Mouse (Mus musculus) CH12.LX (cell line): ENCODE measurements at regions not wholly inside any gene's neighbourhood (a gene's known extent, or its start where the extent isn't known, plus 50 kb on each side); places are given as distances from the start of the nearest gene placed in this dataset.

Source experiments
- DNase-seq: peaks from one replicate; pipeline ENCODE4 v3.0.0-alpha.2; 2013; ENCODE audit errors: extremely low read depth
- H3K27ac ChIP-seq: 2 replicates; pipeline ENCODE4 v1.5.1; 2012; ENCODE audit warnings: low read depth, mild to moderate bottlenecking, control low read depth, moderate library complexity; ENCODE audit not compliant: insufficient read depth
- H3K27me3 ChIP-seq: replicated peaks from 2 replicates; pipeline ENCODE3; 2012; ENCODE audit warnings: inconsistent platforms
- H3K36me3 ChIP-seq, 2 experiments: replicated peaks in 1 of 2; 2 replicates each; pipeline versions ENCODE3 to v1.6.1; 2012; ENCODE audit warnings: inconsistent platforms in 1 of 2, low read length in 1 of 2, mild to moderate bottlenecking in 1 of 2, mixed read lengths in 1 of 2, moderate library complexity in 1 of 2; ENCODE audit not compliant: control insufficient read depth in 1 of 2, insufficient read depth in 1 of 2
- H3K4me1 ChIP-seq, 2 experiments: 2 replicates each; pipeline ENCODE4 v1.6.1; 2012; ENCODE audit warnings: inconsistent platforms in 1 of 2, moderate library complexity in 1 of 2; ENCODE audit not compliant: insufficient read depth in 2 of 2, control insufficient read depth in 1 of 2
- H3K4me2 ChIP-seq: 2 replicates; pipeline ENCODE4 v1.6.1; 2012; ENCODE audit warnings: low read depth, mild to moderate bottlenecking, control low read depth; ENCODE audit not compliant: poor library complexity, insufficient read depth, severe bottlenecking
- H3K4me3 ChIP-seq, 3 experiments: fragments of 150-350 bp in 1 of 3; sonication (generic) in 1 of 3; replicated peaks in 1 of 3; 2 replicates each; pipeline versions ENCODE3 to v1.5.1; 2011 to 2012; ENCODE audit warnings: low read depth in 2 of 3, low read length in 2 of 3, mild to moderate bottlenecking in 2 of 3, moderate library complexity in 2 of 3, control low read depth in 1 of 3, improper control_type of control experiment in 1 of 3, inconsistent platforms in 1 of 3, mixed read lengths in 1 of 3; ENCODE audit not compliant: poor library complexity in 1 of 3
- H3K79me2 ChIP-seq: replicated peaks from 2 replicates; pipeline ENCODE4 v1.6.1; 2012; ENCODE audit warnings: mild to moderate bottlenecking, moderate library complexity; ENCODE audit not compliant: control insufficient read depth, poor library complexity, insufficient read depth, severe bottlenecking; ENCODE audit errors: extremely low read depth
- H3K9ac ChIP-seq: 2 replicates; pipeline ENCODE4 v1.6.1; 2012; ENCODE audit warnings: low read depth, mild to moderate bottlenecking, control low read depth, moderate library complexity; ENCODE audit not compliant: insufficient read depth
- H3K9me3 ChIP-seq: replicated peaks from 2 replicates; pipeline ENCODE3; 2012; ENCODE audit warnings: low read length, inconsistent platforms, mixed read lengths
- CHD2 ChIP-seq: IDR thresholded peaks from 2 replicates; pipeline ENCODE4 v1.6.1; 2011; ENCODE audit warnings: low read length, improper control_type of control experiment
- CTCF ChIP-seq, 2 experiments: IDR thresholded peaks in 1 of 2; conservative IDR thresholded peaks in 1 of 2; 2 replicates each; pipeline ENCODE4 v1.5.1; 2011 to 2012; ENCODE audit warnings: low read depth in 2 of 2, low read length in 2 of 2, improper control_type of control experiment in 1 of 2, inconsistent platforms in 1 of 2, mild to moderate bottlenecking in 1 of 2, moderate library complexity in 1 of 2
- ELF1 ChIP-seq: IDR thresholded peaks from 2 replicates; pipeline ENCODE4 v1.6.1; 2014; ENCODE audit warnings: low read depth, mild to moderate bottlenecking, inconsistent platforms, low read length, improper control_type of control experiment
- EP300 ChIP-seq: IDR thresholded peaks from 2 replicates; pipeline ENCODE4 v1.6.1; 2011; ENCODE audit warnings: low read length, improper control_type of control experiment
- ETS1 ChIP-seq: conservative IDR thresholded peaks from 2 replicates; pipeline ENCODE4 v1.6.1; 2012; ENCODE audit warnings: low read depth, mild to moderate bottlenecking, inconsistent platforms, low read length, improper control_type of control experiment, moderate library complexity
- HCFC1 ChIP-seq: IDR thresholded peaks from 2 replicates; pipeline ENCODE4 v1.6.1; 2012; ENCODE audit warnings: low read depth, mild to moderate bottlenecking, inconsistent platforms, low read length, improper control_type of control experiment
- MYC ChIP-seq: IDR thresholded peaks from 2 replicates; pipeline ENCODE4 v1.6.1; 2011; ENCODE audit warnings: low read depth, mild to moderate bottlenecking, improper control_type of control experiment, low read length
- PAX5 ChIP-seq: IDR thresholded peaks from 2 replicates; pipeline ENCODE4 v1.6.1; 2012; ENCODE audit warnings: low read length, inconsistent platforms, mixed read lengths
- RAD21 ChIP-seq: IDR thresholded peaks from 2 replicates; pipeline ENCODE4 v1.6.1; 2011; ENCODE audit warnings: low read depth, mild to moderate bottlenecking, low read length, improper control_type of control experiment, moderate library complexity
- SIN3A ChIP-seq: IDR thresholded peaks from 2 replicates; pipeline ENCODE4 v1.6.1; 2012; ENCODE audit warnings: low read length, improper control_type of control experiment, inconsistent platforms
- TBP ChIP-seq: conservative IDR thresholded peaks from 2 replicates; pipeline ENCODE4 v1.6.1; 2011; ENCODE audit warnings: low read depth, low read length, improper control_type of control experiment
- TCF12 ChIP-seq: IDR thresholded peaks from 2 replicates; pipeline ENCODE4 v1.6.1; 2014; ENCODE audit warnings: low read depth, mild to moderate bottlenecking, inconsistent platforms, low read length, improper control_type of control experiment
- ZC3H11A ChIP-seq: IDR thresholded peaks from 2 replicates; pipeline ENCODE4 v1.6.1; 2012; ENCODE audit warnings: low read depth, mild to moderate bottlenecking, inconsistent platforms, low read length, improper control_type of control experiment
- ZMIZ1 ChIP-seq: IDR thresholded peaks from 2 replicates; pipeline ENCODE4 v1.6.1; 2012; ENCODE audit warnings: low read depth, mild to moderate bottlenecking, inconsistent platforms, low read length, improper control_type of control experiment
- ZNF384 ChIP-seq: IDR thresholded peaks from 2 replicates; pipeline ENCODE4 v1.6.1; 2012; ENCODE audit warnings: low read depth, low read length, improper control_type of control experiment, inconsistent platforms
- dilution Hi-C: fragments of 300-500 bp; cut with MboI; formaldehyde crosslinking; loops from 2 replicates; pipeline ENCODE4 v1.14.3; 2020; ENCODE audit warnings: low sequenced_read_pairs; ENCODE audit not compliant: extremely low pct_unique_long_range_greater_than_20kb, extremely low pct_ligation_motif_present
- in situ Hi-C: fragments of 300-500 bp; cut with MboI; formaldehyde crosslinking; loops from 3 replicates; pipeline ENCODE4 v1.14.3; 2019; ENCODE audit warnings: low sequenced_read_pairs, low pct_ligation_motif_present, low pct_unique_long_range_greater_than_20kb, mixed read lengths

- no peak for TF ChIP-seq EP300
- no peak for TF ChIP-seq ZNF384
- TF ChIP-seq TCF12, result no peak
- TF ChIP-seq MYC, result no peak
- no peak for TF ChIP-seq PAX5
- TF ChIP-seq CTCF (conservative IDR thresholded peaks at IDR 0.05 in 1 of 2, IDR thresholded peaks at IDR 0.05 in 1 of 2; ENCODE audit: low read depth in 2 of 2, low read length in 2 of 2), result no peak
- no peak for TF ChIP-seq ZC3H11A
- no peak for TF ChIP-seq CHD2
- no peak for TF ChIP-seq RAD21
- no peak for TF ChIP-seq ELF1
- TF ChIP-seq TBP, result no peak
- TF ChIP-seq HCFC1, result no peak
- TF ChIP-seq, all 38 proteins: peak for 0
- Histone ChIP-seq H3K36me3 (no peaks in the 10 kb centered on the region), H3K27ac (no peak overlapping the region), H3K9me3 (peaks cover 12% of the 10 kb centered on the region), H3K4me1 (no peaks in the 10 kb centered on the region), H3K79me2 (no peaks in the 10 kb centered on the region), H3K27me3 (no peaks in the 10 kb centered on the region), H3K9ac (no peak overlapping the region), H3K4me2 (no peak overlapping the region), H3K4me3 (no peak overlapping the region)
- dilution Hi-C loops (no loop called here), in situ Hi-C loops (no loop called here)
- no peak for DNase-seq
Observed at GRCm38 (mm10) chr14:86290556-86290955, 850.5 kb downstream of the Diaph3 start.

- no peak overlapping the region for H3K27ac ChIP-seq
- H3K27me3 ChIP-seq, result no peaks in the 10 kb centered on the region
- peaks cover 9% of the 10 kb centered on the region for H3K9me3 ChIP-seq
- no peaks in the 10 kb centered on the region for H3K79me2 ChIP-seq
- in situ Hi-C loops, result no loop called here
- H3K9ac ChIP-seq, result no peak overlapping the region
- no peaks in the 10 kb centered on the region for H3K4me1 ChIP-seq
- DNase-seq, result no peak
- TF ChIP-seq PAX5, result no peak
- no peak for TF ChIP-seq ELF1
- TF ChIP-seq CTCF (conservative IDR thresholded peaks at IDR 0.05 in 1 of 2, IDR thresholded peaks at IDR 0.05 in 1 of 2; ENCODE audit: low read depth in 2 of 2, low read length in 2 of 2), result no peak
- no peak for TF ChIP-seq ETS1
- TF ChIP-seq SIN3A, result no peak
- TF ChIP-seq ZMIZ1, result no peak
- TF ChIP-seq ZC3H11A, result no peak
- dilution Hi-C loops, result no loop called here
- H3K36me3 ChIP-seq, result no peaks in the 10 kb centered on the region
- no peak overlapping the region for H3K4me2 ChIP-seq
- no peak overlapping the region for H3K4me3 ChIP-seq
Observed at GRCm38 (mm10) chr14:86261640-86262230, 879.3 kb downstream of the Diaph3 start.
